Mouse (Mus musculus) neural tube, embryonic 10.5 days (tissue): ENCODE data around the gene Ppfibp2.

Source experiments
- DNase-seq: peaks from one replicate; pipeline ENCODE4 v3.0.0-alpha.2; 2017; ENCODE audit warnings: low spot score; ENCODE audit errors: extremely low spot score

Gene Ppfibp2

DNA sequence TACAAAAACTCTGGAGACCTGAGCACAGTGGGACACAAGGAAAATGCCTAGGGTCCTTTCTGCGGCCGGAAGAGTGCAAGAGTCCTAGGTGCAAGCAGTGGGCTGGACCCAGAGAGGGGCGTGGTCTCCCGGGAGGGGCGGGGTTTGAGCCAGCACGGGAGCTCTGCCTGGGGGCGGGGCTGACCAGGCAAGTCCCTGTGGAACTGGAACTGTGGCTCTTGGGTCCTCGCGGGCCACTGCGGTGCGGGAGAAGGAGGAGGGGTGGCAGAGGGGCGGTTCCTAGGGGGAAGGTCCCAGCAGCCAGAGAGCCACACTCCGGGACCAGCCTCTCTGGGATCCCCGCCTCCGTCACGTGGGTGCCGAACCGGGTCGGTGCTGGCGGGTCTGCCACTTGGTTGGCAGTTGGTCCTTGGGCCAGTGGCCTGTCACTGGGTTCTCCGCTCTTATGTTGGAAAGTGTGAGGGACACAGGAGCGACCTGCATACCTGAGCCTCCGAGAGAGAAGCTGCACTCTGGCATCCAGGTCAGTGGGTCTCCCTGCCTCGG is at the start of gene Ppfibp2:
TSS of gene Ppfibp2 (plus strand) at position 351 of the 546 bp plus-strand sequence.
- DNase-seq, result peak; percentile 85

DNA sequence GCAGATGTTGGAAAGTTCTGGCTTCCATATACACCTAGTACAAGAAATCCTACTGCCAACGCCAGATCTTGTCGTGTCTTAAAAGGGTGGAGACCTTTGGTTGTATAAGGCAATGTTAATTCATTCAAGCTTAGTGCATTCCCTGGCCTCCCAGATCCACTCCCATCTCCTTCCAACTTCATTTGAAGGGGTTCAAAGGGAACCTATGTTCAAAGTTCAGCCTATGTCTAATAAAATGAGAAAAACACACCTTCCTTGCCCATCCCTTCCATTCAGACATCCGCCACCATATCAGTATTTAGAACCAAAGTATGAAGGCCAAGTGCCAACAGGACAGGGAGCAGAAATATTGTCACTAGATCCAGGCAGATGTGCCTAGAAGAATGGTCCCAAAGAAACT is 47.1 kb upstream of the Ppfibp2 start:
- DNase-seq, result no peak

DNA sequence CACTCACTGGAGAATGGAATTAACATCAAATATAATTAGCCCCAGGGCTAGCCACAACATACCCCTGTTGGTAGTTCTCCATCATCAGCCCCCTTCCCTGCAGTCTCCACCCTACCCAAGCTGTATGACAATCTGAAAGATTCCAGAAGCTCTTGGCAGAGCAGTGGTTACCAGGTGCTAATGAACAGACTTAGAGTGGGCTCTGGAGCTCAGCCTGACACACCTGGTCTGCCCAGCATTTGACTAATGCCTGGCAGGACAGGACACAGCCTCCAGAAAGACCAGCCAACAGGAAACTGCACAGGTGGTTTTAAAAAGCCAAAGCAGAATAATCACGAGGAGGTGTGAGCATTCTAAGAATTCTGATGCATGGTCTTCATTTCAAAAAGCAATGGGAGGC is 41.5 kb upstream of the Ppfibp2 start:
- DNase-seq, result no peak

DNA sequence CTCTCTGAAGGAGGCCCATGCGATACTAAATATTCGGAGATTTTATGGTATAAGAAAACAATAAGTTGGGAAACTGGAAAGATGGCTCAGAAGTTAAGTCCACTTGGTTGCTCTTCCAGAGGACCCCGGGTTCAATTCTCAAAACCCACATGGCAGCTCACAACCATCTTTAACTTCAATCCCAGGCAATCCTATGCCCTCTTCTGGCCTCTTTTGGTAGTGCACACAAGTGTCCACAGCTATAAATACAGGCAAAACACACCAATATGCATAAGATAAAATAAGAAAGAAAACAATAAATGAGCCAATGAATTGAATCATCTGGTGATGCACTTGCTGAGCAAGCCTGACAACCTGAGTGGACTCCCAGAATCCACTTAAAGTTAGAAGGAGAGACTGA is 39.1 kb upstream of the Ppfibp2 start:
- no peak for DNase-seq

DNA sequence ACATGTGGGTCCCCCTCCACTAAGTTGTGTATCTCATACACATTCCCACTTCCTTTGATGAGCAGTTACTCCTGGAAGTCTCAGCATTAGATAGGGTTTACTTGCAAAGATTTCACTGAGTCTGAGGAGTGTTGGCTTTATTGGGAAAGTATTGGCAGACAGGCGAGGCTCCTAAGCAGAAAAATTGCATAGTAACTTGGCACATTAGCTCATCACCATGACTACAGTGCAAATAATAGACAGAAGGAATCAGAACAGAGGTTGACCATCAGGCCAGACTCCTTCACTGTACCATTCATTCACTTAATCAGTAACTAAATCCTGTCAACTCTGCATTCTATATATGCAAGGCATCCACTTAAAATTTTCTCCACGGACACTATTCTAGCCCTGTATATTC is 34.3 kb upstream of the Ppfibp2 start:
- DNase-seq, result no peak

DNA sequence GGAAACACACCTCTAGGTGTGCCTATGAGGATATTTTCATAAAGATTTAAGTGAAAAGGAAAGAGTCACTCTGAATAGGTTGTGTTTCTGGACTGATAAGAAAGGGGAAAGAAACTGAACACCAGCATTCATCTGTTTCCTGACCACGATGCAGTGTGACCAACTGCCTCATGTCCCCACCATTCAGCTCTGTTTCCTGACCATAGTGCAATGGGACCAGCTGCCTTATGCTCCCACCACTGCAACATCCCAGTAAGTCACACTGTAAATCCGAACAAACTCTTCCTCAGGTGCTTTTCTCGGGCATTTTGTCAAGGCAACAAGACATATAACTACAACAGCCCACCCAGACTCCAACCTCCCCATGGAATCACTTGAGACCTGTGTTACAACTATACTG is 33.4 kb upstream of the Ppfibp2 start:
- DNase-seq, result no peak

DNA sequence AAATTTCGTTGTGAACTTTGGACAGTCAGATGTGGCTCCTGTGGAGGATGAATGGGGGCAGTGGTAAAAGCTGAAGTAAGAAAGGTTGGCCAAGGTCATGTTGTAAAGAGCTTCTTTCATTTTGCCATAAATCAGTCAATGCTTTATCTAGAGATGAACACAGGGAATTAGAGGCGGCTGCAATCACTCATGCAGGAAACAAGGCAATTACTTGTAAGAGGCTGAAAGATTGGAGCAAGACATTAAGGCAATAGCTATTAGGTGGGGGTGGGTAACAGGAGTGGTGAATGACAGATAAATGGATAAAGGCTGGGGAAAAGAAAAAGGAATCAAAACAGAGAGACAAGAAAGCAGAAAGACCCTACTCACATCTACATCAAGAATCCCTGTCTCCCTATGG is 31.3 kb upstream of the Ppfibp2 start:
- DNase-seq, result no peak

DNA sequence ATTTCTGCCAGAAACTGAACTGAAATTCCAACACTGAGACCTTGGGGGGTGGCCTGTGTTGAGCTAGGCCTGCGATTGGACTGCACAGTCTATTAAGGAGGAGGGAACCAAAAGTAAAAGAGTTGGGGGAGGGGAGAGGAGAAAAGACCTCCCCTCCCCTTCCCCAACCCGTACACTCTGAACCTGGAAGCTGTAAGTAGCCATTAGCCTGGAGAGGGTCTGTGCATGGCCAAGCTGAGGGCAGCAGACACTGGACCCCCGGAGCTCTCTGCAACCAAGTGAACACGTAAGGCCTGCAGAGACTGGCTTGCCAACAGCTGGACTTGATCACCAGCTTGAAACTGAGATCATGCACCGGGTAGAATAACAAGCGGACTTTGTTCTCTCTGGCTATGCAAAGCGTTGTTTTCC is 27.7 kb upstream of the Ppfibp2 start, which contains the start of gene Olfml1:
TSS of gene Olfml1 (plus strand) at position 186 of the 411 bp plus-strand sequence.
- DNase-seq, result peak; percentile 48

DNA sequence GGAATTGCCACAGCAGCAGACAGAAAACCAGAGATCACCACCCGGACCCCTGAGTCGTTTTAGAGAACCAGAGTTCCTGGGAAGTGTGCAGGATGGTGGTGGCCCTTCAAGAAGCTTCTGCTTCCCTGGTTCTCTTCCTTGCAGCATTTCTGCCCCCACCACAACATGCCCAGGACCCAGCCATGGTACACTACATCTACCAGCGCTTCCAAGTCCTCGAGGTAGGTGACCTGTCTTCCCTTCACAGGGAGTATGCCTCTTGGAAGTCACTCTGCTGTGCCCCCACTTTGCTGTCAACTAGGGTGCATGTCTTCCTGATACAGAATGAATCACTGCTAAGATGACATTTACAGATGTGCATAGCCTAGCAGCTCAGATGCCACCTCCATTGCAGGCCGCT is 27.3 kb upstream of the Ppfibp2 start:
- DNase-seq, result no peak

DNA sequence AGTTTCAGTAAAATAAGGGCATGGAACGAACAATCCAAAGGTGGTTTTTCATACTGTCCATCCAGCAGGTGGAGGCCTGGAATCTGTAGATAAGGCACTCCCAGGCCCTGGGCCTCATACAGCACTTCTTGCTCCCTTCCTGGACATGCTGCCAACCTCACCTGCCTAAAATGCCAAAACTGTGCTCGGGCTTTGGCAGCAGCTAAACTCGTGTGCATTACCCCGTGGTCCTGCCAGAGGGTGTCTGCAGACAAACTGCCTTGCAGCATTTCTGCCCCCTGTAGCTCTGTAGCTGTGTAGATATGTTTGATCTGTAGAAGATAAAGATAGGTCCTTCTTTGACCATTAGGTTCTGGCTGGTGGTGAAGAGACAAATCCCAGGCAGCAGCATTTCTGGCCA is 26.0 kb upstream of the Ppfibp2 start:
- no peak for DNase-seq

DNA sequence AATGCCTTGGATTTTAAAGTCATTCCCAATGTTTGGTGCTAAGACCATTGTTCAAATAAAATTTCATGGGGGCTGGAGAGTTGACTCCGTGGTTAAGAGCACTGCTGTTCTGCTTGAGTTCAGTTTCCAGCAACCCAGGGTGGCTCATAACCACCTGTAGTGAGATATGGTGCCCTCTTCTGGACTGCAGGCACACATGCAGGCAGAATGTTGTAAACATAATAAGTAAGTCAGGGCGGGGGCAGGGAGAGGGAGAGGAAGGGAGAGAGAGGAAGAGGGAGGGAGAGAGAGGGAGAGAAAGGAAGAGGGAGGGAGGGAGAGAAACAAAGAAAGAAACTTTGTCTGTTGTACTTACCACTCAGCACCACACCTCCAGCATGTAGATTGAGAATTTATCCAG is 21.2 kb upstream of the Ppfibp2 start:
- DNase-seq, result no peak

DNA sequence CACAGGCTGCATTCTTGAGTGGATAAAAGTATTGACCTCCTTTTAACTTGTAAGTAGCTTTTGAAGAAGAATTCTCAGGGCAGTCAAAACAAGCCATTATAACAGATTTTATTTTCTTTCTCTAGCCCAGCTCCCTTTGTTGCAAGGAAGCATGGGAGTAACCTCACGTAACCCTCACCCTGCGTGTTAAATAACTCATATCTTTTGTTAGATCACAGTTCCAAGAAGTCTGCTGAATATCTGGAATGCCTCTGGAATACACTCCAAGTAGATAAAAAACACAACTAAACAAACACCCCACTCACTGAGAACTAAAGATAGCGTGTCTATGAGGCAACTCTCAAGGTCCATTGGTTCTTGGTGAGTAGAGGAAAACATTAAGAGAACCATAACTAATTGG is 20.7 kb upstream of the Ppfibp2 start:
- DNase-seq, result no peak

DNA sequence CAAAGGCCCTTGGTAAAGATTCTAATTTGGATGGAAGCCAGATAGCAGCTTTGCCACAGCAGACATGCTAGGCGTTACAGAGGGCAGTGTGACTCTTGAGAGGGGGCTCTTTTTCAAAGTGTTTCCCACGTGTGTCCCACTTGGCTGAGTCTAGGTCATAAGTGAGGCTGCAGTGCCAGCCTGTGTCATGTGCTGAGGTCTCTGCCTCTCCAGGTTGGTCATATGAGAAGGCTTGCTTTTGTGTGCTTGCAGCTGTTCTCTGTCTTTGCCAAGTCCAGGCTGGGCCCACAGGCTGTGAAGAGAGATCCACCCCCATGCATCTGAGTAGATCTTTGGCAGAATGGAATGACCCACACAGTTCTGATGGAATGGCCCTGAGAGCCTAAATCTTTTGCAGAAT is 2.4 kb upstream of the Ppfibp2 start:
- DNase-seq, result no peak

DNA sequence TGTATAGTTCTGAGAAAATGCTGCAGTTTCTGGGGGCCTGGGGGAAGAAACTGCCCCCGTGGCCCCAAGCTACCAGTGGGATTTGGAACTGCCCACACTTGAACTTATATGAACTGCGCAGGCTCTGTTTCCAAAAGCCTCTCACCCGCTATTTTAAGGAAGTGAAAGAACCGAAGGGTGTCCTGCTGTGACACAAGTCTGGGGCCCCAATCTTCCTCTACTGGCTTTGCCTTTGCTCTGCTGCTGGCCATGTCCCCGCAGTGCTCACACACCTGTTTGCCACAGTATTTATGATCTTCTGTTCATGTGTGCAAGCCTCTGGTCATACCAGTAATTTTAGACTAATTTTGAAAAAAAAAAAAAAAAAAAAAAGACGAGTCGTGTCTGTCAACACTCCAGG is 1.1 kb upstream of the Ppfibp2 start:
- DNase-seq, result no peak

DNA sequence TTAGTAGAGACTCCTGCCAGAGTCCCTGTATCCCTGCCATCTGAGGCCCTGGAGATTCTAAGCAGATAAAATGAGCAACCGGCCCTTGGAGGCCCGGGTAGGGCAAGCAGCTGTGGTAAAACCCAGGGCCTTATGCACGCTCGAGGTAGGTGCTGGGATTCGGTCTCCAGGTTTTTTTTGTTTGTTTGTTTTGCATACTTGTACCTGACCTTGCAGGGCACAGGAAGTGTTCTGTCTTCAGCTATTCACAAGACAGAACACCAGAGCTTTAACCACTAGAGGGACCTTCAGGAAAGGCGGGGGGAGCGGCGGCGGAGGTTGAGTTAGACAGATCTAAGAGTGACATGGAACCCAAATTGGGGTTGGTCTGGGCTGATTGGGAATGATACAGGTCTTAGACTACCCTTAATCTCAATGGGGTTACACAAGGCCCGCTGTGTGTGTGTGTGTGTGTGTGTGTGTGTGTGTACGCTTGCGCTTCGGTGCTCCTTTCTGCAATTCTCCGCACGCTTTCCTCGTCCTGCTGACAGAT is 616 bp upstream of the Ppfibp2 start:
- no peak for DNase-seq

DNA sequence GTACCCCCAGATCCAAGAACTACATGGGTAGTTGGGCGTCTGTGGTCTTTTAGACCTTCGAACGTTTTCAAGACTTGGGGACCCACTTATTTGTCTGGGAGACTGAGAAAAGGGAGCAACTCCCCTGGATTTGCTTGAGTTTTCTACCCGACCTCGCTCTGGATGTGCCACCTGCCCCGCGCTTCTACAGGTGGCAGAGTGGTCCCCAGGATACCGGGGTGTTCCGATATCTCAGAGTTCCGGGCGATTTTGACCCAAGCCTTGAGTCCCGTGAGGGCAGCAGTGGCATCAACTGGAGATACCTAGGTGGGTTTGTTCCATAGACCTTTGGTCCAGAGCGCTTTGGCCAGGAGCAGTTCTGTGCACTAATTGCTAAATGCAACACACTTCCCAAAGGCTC is 419 bp downstream of the Ppfibp2 start:
- DNase-seq, result no peak

DNA sequence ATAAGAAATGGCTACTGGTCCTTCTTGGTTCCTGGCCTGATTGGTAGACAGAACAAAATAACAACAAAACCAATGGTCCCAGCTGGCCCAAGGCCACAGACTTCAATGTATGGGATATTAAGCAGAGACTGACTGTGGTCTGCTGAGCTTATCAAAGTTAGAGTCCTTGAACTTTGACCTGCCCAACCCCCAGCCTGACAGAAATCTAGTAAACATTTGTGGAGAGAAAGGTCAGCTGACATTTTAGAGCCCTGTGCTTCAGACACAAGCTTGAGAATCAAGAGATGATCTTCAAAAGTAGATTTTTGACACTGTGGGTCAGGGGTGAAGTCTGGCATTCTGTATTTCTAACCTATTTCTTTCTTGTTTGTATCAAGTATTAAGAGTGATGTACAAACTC is 1.7 kb downstream of the Ppfibp2 start:
- DNase-seq, result no peak

DNA sequence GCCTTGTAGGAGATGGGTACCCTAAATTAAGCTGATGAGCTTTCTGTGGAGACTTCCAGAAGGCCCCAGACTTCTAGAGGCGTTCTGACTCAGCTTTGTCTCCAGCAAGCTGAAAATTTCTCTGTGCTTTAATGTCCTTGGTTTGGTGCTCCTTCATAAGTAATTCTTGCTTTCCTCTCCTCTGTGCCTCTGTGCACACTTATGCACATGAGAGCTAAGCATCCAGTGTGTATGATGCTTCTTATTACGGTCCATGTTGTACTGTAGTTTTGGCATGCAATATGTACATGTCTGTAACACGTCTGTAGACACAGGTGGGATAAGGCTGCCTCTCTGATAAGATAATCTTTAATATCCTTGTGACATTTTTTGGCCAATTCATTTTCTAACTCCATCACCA is 2.9 kb downstream of the Ppfibp2 start:
- no peak for DNase-seq

DNA sequence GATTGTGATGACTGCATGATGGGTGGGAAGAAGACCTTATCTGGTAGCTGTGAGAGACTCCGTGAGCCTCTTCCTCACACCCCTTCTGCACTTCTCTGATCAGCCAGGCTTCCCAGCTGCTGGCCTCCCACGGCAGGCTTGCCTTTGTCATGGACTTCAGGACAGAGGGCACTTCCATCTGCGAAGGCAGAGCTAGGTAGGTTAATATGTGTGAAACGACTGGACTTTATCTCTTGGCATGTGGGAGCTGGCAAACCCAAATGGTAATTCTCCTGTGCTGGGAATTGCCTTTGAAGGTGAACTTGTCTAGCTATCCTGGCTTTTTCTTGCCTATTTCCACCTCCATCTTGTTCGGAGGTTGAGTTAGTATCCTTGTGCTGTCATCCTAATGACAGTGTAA is 5.6 kb downstream of the Ppfibp2 start:
- no peak for DNase-seq

DNA sequence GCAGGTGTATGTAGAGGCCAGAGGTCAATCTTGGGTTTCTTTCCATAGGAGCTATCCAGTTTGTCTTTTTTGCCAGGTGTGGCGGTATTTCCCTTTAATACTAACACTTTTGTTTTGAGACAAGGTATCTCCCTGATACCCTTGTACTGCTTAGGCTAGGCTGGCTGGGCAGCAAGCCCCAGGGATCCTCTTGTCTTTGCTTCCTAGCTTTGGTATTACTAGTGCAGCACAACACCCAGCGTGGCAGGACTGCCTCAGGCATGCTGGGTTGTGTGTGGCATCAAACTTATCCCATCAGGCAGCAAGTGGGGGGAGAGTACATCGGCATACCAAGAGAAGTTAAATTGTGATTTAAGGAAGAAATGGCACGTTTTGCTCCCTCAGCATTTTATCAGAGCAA is 7.5 kb downstream of the Ppfibp2 start:
- DNase-seq, result no peak

DNA sequence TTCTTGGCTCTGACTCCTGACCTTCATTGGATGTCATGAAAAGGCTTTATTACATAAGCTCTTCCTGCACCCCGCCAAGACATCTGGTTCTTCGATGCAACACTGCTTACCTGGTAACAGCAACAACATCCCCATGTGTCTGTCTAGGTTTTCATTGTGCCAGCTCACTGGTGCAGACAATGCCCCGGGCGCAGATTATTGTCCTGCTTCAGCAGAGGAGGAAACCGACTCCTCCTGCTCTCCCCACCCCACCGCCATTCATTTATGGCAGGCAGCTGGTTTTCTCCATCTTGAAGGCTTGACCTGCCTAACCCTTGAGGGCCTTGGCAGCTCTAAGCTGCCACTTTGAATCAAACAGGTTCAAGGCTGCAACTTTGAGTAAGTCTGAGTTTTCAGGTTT is 7.9 kb downstream of the Ppfibp2 start:
- no peak for DNase-seq

DNA sequence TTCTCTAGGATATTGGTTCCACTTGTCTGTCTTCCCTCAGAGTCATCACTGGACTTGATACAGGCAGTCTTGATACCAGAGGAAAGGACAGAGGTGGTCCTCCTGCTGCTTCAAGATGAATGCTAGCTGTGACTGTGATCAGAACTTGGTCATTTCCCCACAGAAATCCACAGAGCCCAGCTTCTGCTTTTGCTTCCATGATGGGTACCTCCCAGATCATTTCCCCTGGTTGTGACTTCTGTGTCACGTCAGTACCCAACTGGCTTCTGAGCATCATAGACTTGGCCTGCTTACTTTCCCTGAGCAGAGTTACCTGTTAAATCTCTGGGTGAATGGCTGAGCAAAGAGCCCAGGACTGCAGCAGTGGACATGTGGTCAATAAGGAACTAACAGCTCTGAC is 12.8 kb downstream of the Ppfibp2 start:
- DNase-seq, result no peak

DNA sequence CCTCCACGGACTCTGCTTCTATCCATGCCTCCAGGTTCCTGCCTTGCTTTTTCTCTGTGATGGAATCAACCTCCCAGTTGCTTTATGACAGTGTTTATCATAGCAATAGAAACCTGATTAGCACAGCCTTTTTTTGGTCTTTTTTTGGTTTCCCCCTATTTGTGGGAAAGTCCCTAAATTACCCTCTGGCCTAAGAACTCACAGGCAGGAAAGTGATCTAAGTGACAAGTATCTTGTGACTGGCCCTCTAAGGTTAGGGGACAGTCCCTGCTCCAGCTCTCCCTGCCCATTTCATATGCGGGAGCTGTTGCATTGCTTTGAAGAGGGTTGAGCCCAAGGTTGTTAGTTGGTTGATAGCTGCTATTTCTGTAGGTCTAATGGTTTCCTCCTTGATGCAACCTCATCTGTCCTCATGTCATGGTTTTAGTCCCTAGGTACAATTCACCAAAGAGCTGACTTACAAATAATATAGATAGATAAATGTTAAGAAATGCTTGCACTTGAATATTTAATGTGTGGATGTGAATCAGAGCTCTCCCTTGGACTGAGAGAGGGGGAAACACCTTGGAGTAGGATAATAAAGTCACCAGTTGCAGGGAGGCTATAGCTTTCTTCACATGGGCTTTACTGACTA is 14.7 kb downstream of the Ppfibp2 start:
- DNase-seq, result no peak
